In genomic region chr5:135029007-135029854, GRCm38 (mm10) we compare ENCODE assay signal across 7 mouse cellular contexts. TPM values are rescaled to one million over a fixed set of nuclear protein-coding genes. Genes with fewer than 3 reads are reported as not detected.
DNase-seq lines count a peak whose midpoint lies in the region; ATAC-seq and TF ChIP-seq lines count a peak whose summit lies in the region.

No protein-coding gene starts in this region.

- DNase-seq in midbrain, postnatal 0 days (ENCODE audit: low spot score) = peak; percentile 16
- no peak for DNase-seq in midbrain, embryonic 14.5 days
- DNase-seq in adrenal gland, adult 2 months = peak; percentile 91
- peak; percentile 69 for DNase-seq in gastrocnemius, postnatal 14 days
- peak; percentile 74 for DNase-seq in kidney, postnatal 14 days
- no peak for DNase-seq in spleen, adult 18-20 months

- no peak overlapping the region for H3K9ac ChIP-seq in midbrain, postnatal 0 days (replicated peaks; ENCODE audit: low read length, poor library complexity, severe bottlenecking)
- H3K9ac ChIP-seq in midbrain, embryonic 14.5 days (replicated peaks; ENCODE audit: low read length) = no peak overlapping the region

- peaks cover 10% of the 10 kb centered on the region; the same call in 1 of the 2 replicates for H3K4me1 ChIP-seq in midbrain, postnatal 0 days (ENCODE audit: insufficient read depth, low read length)
- peaks cover 8% of the 10 kb centered on the region for H3K4me1 ChIP-seq in midbrain, embryonic 14.5 days (ENCODE audit: control insufficient read depth, insufficient read depth, low read length)
- H3K4me1 ChIP-seq in megakaryocyte, embryonic 14.5 days = peaks cover 34% of the 10 kb centered on the region

- no peak overlapping the region for H3K4me3 ChIP-seq in midbrain, postnatal 0 days (ENCODE audit: low read depth, low read length)
- H3K4me3 ChIP-seq in midbrain, embryonic 14.5 days (replicated peaks; ENCODE audit: low read depth, low read length) = no peak overlapping the region
- H3K4me3 ChIP-seq in megakaryocyte, embryonic 14.5 days (replicated peaks) = peak overlapping the region; percentile 55

- WGBS in midbrain, postnatal 0 days = 69% methylated on average over 18 of the region's 18 CpGs
- 59% methylated on average over 18 of the region's 18 CpGs for WGBS in midbrain, embryonic 14.5 days

- no peaks in the 10 kb centered on the region for H3K36me3 ChIP-seq in midbrain, postnatal 0 days (ENCODE audit: insufficient read depth, low read length)
- H3K36me3 ChIP-seq in midbrain, embryonic 14.5 days (ENCODE audit: control insufficient read depth, insufficient read depth, low read length) = no peaks in the 10 kb centered on the region
- no peaks in the 10 kb centered on the region for H3K36me3 ChIP-seq in megakaryocyte, embryonic 14.5 days (replicated peaks; ENCODE audit: low read length)

- H3K27ac ChIP-seq in midbrain, postnatal 0 days (ENCODE audit: low read depth, low read length) = no peak overlapping the region
- no peak overlapping the region for H3K27ac ChIP-seq in midbrain, embryonic 14.5 days (replicated peaks; ENCODE audit: low read depth, low read length)

- H3K9me3 ChIP-seq in midbrain, postnatal 0 days (ENCODE audit: low read length) = no peaks in the 10 kb centered on the region
- H3K9me3 ChIP-seq in midbrain, embryonic 14.5 days (ENCODE audit: control insufficient read depth, low read length) = no peaks in the 10 kb centered on the region
- H3K9me3 ChIP-seq in megakaryocyte, embryonic 14.5 days = peaks cover 6% of the 10 kb centered on the region

- ATAC-seq in midbrain, postnatal 0 days (ENCODE audit: low FRiP score) = no peak
- no peak for ATAC-seq in midbrain, embryonic 14.5 days (ENCODE audit: low FRiP score, low TSS enrichment)

- intact Hi-C loops in gastrocnemius, postnatal 14 days (cut with DNase I; ENCODE audit: low total_unique reads) = no loop called here

- no peak for TF ChIP-seq CTCF in midbrain, postnatal 0 days (IDR thresholded peaks at IDR 0.05)

- H3K27me3 ChIP-seq in midbrain, postnatal 0 days (ENCODE audit: insufficient read depth, low read length) = no peaks in the 10 kb centered on the region
- H3K27me3 ChIP-seq in midbrain, embryonic 14.5 days (ENCODE audit: control insufficient read depth, insufficient read depth, low read length) = no peaks in the 10 kb centered on the region
- peaks cover 65% of the 10 kb centered on the region for H3K27me3 ChIP-seq in megakaryocyte, embryonic 14.5 days (replicated peaks)

- peak overlapping the region; percentile 4; the same call in 1 of the 2 replicates for H3K4me2 ChIP-seq in midbrain, postnatal 0 days (ENCODE audit: low read depth, low read length, poor library complexity, severe bottlenecking)
- H3K4me2 ChIP-seq in midbrain, embryonic 14.5 days (ENCODE audit: low read length) = no peak overlapping the region

RNA-seq across cellular contexts. Expression of gene Stx1a, which starts 5.9 kb away (rescaled TPM):
- 165 and 175 TPM in 2 replicates for total RNA-seq in midbrain, postnatal 0 days (2014; rRNA removed)
- polyA plus RNA-seq in midbrain, postnatal 0 days (2015; fragmentation: Nextera tagmentation; extraction: Ambion mirVana) = 190 and 202 TPM in 2 replicates
- 106 and 137 TPM in 2 replicates for polyA plus RNA-seq in midbrain, embryonic 14.5 days (2014; fragmentation: Nextera tagmentation; extraction: Ambion mirVana)
- total RNA-seq in adrenal gland, adult 2 months (2021) = 1 to 10 TPM; 5.9 to 7.5 TPM
- polyA plus RNA-seq in adrenal gland, adult 2 months (2012; rRNA removed) = 23.2 and 31.8 TPM in 2 replicates
- 1 to 10 TPM; 1.4 to 1.5 TPM for total RNA-seq in gastrocnemius, postnatal 14 days (2021)
- polyA plus RNA-seq in megakaryocyte, embryonic 14.5 days (2012; ENCODE audit: insufficient read depth, low replicate concordance) = 1.1 and 1.6 TPM in 2 replicates

RNA-seq across cellular contexts. Expression of gene Abhd11, which starts 20.3 kb away (rescaled TPM):
- total RNA-seq in midbrain, postnatal 0 days (2014; rRNA removed) = 56.8 and 64.4 TPM in 2 replicates
- polyA plus RNA-seq in midbrain, postnatal 0 days (2015; fragmentation: Nextera tagmentation; extraction: Ambion mirVana) = 85.3 and 85.6 TPM in 2 replicates
- polyA plus RNA-seq in midbrain, embryonic 14.5 days (2014; fragmentation: Nextera tagmentation; extraction: Ambion mirVana) = 58.0 and 81.5 TPM in 2 replicates
- total RNA-seq in adrenal gland, adult 2 months (2021) = 10 to 100 TPM; 51.7 to 52.4 TPM
- polyA plus RNA-seq in adrenal gland, adult 2 months (2012; rRNA removed) = 90.8 and 100.0 TPM in 2 replicates
- 10 to 100 TPM; 64.1 to 69.1 TPM for total RNA-seq in gastrocnemius, postnatal 14 days (2021)
- polyA plus RNA-seq in megakaryocyte, embryonic 14.5 days (2012; ENCODE audit: insufficient read depth, low replicate concordance) = 23.7 and 34.3 TPM in 2 replicates

RNA-seq across cellular contexts. Expression of gene Dnajc30, which starts 34.8 kb away (rescaled TPM):
- 13.5 and 21.4 TPM in 2 replicates for total RNA-seq in midbrain, postnatal 0 days (2014; rRNA removed)
- 52.5 and 52.8 TPM in 2 replicates for polyA plus RNA-seq in midbrain, postnatal 0 days (2015; fragmentation: Nextera tagmentation; extraction: Ambion mirVana)
- 47.3 and 49.3 TPM in 2 replicates for polyA plus RNA-seq in midbrain, embryonic 14.5 days (2014; fragmentation: Nextera tagmentation; extraction: Ambion mirVana)
- 10 to 100 TPM; 30.7 to 43.3 TPM for total RNA-seq in adrenal gland, adult 2 months (2021)
- polyA plus RNA-seq in adrenal gland, adult 2 months (2012; rRNA removed) = 85.4 and 105 TPM in 2 replicates
- total RNA-seq in gastrocnemius, postnatal 14 days (2021) = 10 to 100 TPM; 24.0 to 25.8 TPM
- 42.1 and 116 TPM in 2 replicates for polyA plus RNA-seq in megakaryocyte, embryonic 14.5 days (2012; ENCODE audit: insufficient read depth, low replicate concordance)

RNA-seq across cellular contexts. Expression of gene Bud23, which starts 35.5 kb away (rescaled TPM):
- 48.3 and 49.9 TPM in 2 replicates for total RNA-seq in midbrain, postnatal 0 days (2014; rRNA removed)
- polyA plus RNA-seq in midbrain, postnatal 0 days (2015; fragmentation: Nextera tagmentation; extraction: Ambion mirVana) = 63.6 and 65.5 TPM in 2 replicates
- 63.8 and 71.7 TPM in 2 replicates for polyA plus RNA-seq in midbrain, embryonic 14.5 days (2014; fragmentation: Nextera tagmentation; extraction: Ambion mirVana)
- total RNA-seq in adrenal gland, adult 2 months (2021) = 10 to 100 TPM; 46.3 to 62.4 TPM
- polyA plus RNA-seq in adrenal gland, adult 2 months (2012; rRNA removed) = 62.8 and 65.6 TPM in 2 replicates
- 10 to 100 TPM; 24.7 to 33.0 TPM for total RNA-seq in gastrocnemius, postnatal 14 days (2021)
- 67.0 and 146 TPM in 2 replicates for polyA plus RNA-seq in megakaryocyte, embryonic 14.5 days (2012; ENCODE audit: insufficient read depth, low replicate concordance)

RNA-seq across cellular contexts. Expression of gene Cldn3, which starts 43.2 kb away (rescaled TPM):
- total RNA-seq in midbrain, postnatal 0 days (2014; rRNA removed) = 2.2 and 3.1 TPM in 2 replicates
- polyA plus RNA-seq in midbrain, postnatal 0 days (2015; fragmentation: Nextera tagmentation; extraction: Ambion mirVana) = 3.0 and 3.3 TPM in 2 replicates
- 0.81 and 1.3 TPM in 2 replicates for polyA plus RNA-seq in midbrain, embryonic 14.5 days (2014; fragmentation: Nextera tagmentation; extraction: Ambion mirVana)
- under 1 TPM; 0.62 to 0.75 TPM for total RNA-seq in adrenal gland, adult 2 months (2021)
- polyA plus RNA-seq in adrenal gland, adult 2 months (2012; rRNA removed) = 2.9 and 3.7 TPM in 2 replicates
- total RNA-seq in gastrocnemius, postnatal 14 days (2021) = under 1 TPM in 1 of 2 experiments, not detected in 1; 0.27 TPM
- polyA plus RNA-seq in megakaryocyte, embryonic 14.5 days (2012; ENCODE audit: insufficient read depth, low replicate concordance) = 0.64 and 3.8 TPM in 2 replicates

Comparison
In these comparisons a context has a peak if more than half of its experiments do, and no peak if none do; other contexts are left out.
1. DNase-seq: peak in midbrain, postnatal 0 days (single experiment), adrenal gland, adult 2 months (single experiment), gastrocnemius, postnatal 14 days (single experiment) and kidney, postnatal 14 days (single experiment); none in midbrain, embryonic 14.5 days (single experiment) and spleen, adult 18-20 months (0 of 2).